Mouse (Mus musculus) midbrain, embryonic 12.5 days (tissue): ENCODE measurements around the gene Dpm2. TPM values are rescaled to one million over a fixed set of nuclear protein-coding genes. Genes with fewer than 3 reads are reported as not detected.
A peak's percentile ranks its signal among the peaks of the same experiment; 100 is the strongest.

Experiments
- ATAC-seq: fragments of 200-750 bp; cut with Nextera tagmentation; 2 replicates; pipeline ENCODE4 v1.8.0; 2017; ENCODE audit warnings: low read depth, moderate TSS enrichment, moderate library complexity; ENCODE audit not compliant: low FRiP score
- H3K27ac ChIP-seq: fragments of 300-500 bp; sonication (generic); replicated peaks from 2 replicates; pipeline ENCODE4 v1.5.1; 2016; ENCODE audit warnings: mild to moderate bottlenecking
- H3K27me3 ChIP-seq: fragments of 300-500 bp; sonication (generic); 2 replicates; pipeline ENCODE4 v1.6.1; 2016; ENCODE audit warnings: mild to moderate bottlenecking
- H3K36me3 ChIP-seq: fragments of 300-500 bp; sonication (generic); 2 replicates; pipeline ENCODE4 v1.6.1; 2016
- H3K4me1 ChIP-seq: fragments of 300-500 bp; sonication (generic); 2 replicates; pipeline ENCODE4 v1.6.1; 2016
- H3K4me2 ChIP-seq: fragments of 300-500 bp; sonication (generic); replicated peaks from 2 replicates; pipeline ENCODE4 v1.6.1; 2016; ENCODE audit warnings: mild to moderate bottlenecking, moderate library complexity
- H3K4me3 ChIP-seq: fragments of 300-500 bp; sonication (generic); 2 replicates; pipeline ENCODE4 v1.5.1; 2016; ENCODE audit warnings: mild to moderate bottlenecking
- H3K9ac ChIP-seq: fragments of 300-500 bp; sonication (generic); replicated peaks from 2 replicates; pipeline ENCODE4 v1.6.1; 2016; ENCODE audit warnings: mild to moderate bottlenecking, moderate library complexity
- H3K9me3 ChIP-seq: fragments of 300-500 bp; sonication (generic); 2 replicates; pipeline ENCODE4 v1.6.1; 2016; ENCODE audit warnings: mild to moderate bottlenecking
- WGBS: fragments of 180-500 bp; shearing (Covaris S2); methylation state at CpG from one replicate; pipeline ENCODE4 v1.1.7; 2016; 5-methylcytosine and 5-hydroxymethylcytosine counted together
- polyA plus RNA-seq: library from polyadenylated mRNA; unstranded; fragments of >200 nt; fragmentation: Nextera tagmentation; extraction: Ambion mirVana; gene quantifications from 2 replicates; pipeline ENCODE4 v1.2.1, GENCODE M21; 2016

Gene Dpm2
- polyA plus RNA-seq, 1 experiment from 2014 or later, result 109 TPM

DNA sequence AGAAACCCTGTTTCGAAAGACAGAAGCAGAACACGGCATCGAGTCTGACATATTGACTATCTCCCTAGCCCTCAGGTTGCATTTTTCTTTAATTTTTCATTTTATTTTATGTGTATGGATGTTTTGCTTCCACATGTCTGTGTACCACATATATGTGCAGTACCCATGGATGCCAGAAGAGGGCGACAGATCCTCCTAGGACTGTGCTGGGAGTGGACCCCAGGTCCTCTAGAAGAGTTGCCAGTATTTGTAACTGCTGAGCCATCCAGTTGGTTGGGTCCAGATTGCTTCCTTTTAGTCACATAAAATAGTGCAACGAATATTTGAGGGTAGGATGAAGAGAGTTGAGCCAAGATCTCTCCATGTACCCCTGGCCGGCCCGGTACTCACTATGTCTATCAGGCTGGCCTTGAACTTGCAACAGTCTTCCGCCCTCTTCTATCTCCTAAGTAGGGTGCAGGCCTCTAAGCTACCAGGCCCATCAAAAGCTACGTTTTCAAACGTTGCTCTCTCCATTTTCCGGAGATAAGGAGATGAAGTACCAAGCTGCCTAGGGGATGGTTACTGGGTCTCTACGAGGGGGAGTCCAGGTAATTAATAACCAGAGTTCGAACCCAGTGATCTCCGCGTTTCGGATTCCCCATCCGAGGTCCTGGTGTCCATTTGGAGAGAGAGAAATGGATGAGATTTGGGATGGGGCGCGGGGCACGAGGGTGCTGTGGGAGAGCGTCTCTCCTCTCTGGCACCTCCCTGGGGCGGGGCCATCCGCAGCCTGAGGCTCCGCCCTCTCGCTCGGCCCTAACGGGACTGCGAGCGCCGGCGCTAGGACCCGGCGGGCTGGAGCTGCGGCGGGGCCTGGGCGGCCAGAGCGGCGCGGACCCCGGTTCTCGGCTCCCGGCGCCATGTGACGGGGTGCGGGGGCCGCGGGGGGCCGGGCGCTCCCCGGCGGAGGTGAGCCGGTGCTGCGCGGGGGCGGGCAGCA, 35.8 kb downstream of the Dpm2 start:
- no peak overlapping the region for H3K27ac ChIP-seq
- no peaks in the 10 kb centered on the region for H3K36me3 ChIP-seq
- peaks cover 31% of the 10 kb centered on the region for H3K4me1 ChIP-seq
- peaks cover 27% of the 10 kb centered on the region for H3K27me3 ChIP-seq
- H3K9me3 ChIP-seq, result no peaks in the 10 kb centered on the region
- peak overlapping the region; percentile 93 for H3K4me2 ChIP-seq
- ATAC-seq, result peak; percentile 86
- 14% methylated on average over 43 of the region's 55 CpGs for WGBS
- peak overlapping the region; percentile 59 for H3K4me3 ChIP-seq
- H3K9ac ChIP-seq, result peak overlapping the region; percentile 77

GRCm38 (mm10) chr2:32607262-32607947, 36.7 kb downstream of the Dpm2 start:
- H3K36me3 ChIP-seq, result no peaks in the 10 kb centered on the region
- H3K27me3 ChIP-seq, result peaks cover 27% of the 10 kb centered on the region
- WGBS, result 8% methylated on average over 34 of the region's 34 CpGs
- peak overlapping the region; percentile 77 for H3K9ac ChIP-seq
- peak overlapping the region; percentile 59 for H3K4me3 ChIP-seq
- H3K4me1 ChIP-seq, result peaks cover 30% of the 10 kb centered on the region
- peak; percentile 38; the same call in 1 of the 2 replicates for ATAC-seq
- H3K27ac ChIP-seq, result no peak overlapping the region
- H3K4me2 ChIP-seq, result peak overlapping the region; percentile 93
- no peaks in the 10 kb centered on the region for H3K9me3 ChIP-seq

DNA sequence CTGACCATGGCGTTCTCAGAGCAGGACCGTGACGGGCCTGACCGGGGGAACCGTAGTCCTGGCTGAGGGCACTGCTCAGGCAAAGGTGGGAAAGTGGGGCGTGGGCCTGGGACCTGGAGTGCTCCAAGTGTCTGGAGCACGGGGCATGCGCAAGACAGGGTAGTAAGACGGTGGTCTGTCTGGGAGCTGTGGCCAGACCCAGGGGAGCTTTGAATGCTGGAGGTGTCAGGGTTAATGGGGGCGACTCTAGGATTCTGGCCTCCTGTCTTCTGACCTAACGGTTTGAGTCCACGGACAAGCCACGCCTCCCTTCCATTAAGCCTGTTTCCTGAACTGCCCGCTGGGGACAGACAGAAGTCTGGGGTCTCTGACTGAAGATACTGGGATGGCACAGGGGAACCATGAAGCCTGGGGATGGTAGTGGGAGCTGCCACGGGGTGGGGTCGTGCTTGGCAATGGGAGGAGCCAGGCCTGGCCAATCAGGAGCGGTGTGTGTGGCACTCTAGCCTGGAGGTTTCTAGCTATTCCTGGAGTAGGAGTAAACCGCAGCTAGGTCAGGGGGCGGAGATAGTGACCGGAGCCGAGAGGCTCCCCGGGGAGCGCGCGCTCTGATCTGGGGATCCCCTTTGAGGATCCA, 37.6 kb downstream of the Dpm2 start:
- no peak overlapping the region for H3K27ac ChIP-seq
- H3K9me3 ChIP-seq, result no peaks in the 10 kb centered on the region
- H3K9ac ChIP-seq, result no peak overlapping the region; the same call in 1 of the 2 replicates
- peak; percentile 31; the same call in 1 of the 2 replicates for ATAC-seq
- WGBS, result 10% methylated on average over 25 of the region's 25 CpGs
- H3K27me3 ChIP-seq, result peaks cover 27% of the 10 kb centered on the region
- H3K4me1 ChIP-seq, result peaks cover 27% of the 10 kb centered on the region
- peak overlapping the region; percentile 3; the same call in 1 of the 2 replicates for H3K4me3 ChIP-seq
- no peaks in the 10 kb centered on the region for H3K36me3 ChIP-seq
- peak overlapping the region; percentile 22 for H3K4me2 ChIP-seq

DNA sequence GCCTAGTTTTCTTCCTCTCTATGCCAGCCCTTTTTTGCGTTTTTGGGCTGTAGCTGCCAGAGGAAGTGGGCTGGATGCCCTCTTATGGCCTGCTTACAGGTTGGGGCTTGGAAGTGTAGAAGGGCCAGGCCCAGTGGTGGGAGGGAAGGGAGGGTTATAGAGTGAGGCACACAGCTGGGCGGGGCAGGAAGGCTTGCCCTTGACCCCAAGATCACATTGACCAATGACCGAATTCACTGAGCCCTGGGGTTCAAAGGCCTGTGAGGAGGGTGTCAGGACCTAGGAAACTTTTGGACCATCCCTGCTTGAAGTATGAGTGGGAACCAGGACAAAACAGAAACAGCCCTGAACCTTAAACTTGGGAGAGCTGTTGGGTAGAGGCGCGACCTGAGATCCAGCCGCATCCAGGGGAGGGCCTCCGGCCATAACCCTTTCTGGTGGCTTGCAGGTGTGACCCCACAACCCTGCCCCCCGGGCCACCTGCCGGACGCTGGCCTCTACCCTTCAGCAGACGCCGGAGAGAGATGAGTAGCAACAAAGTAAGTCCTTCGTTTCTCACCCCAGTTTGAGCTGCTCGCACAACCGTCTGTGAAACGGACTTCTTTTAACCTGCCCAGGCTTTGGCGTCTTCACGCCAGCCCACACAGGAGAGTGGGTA, 38.2 kb downstream of the Dpm2 start:
- no peak for ATAC-seq
- Histone ChIP-seq H3K9ac (no peak overlapping the region; the same call in 1 of the 2 replicates), H3K27me3 (peaks cover 27% of the 10 kb centered on the region), H3K27ac (no peak overlapping the region), H3K9me3 (no peaks in the 10 kb centered on the region), H3K4me3 (peak overlapping the region; percentile 3; the same call in 1 of the 2 replicates), H3K4me2 (peak overlapping the region; percentile 22), H3K4me1 (peaks cover 27% of the 10 kb centered on the region), H3K36me3 (no peaks in the 10 kb centered on the region)
- 40% methylated on average over 18 of the region's 18 CpGs for WGBS

GRCm38 (mm10) chr2:32610610-32611229, 40.1 kb downstream of the Dpm2 start:
- H3K4me1 ChIP-seq, result peaks cover 27% of the 10 kb centered on the region
- H3K36me3 ChIP-seq, result peaks cover 6% of the 10 kb centered on the region; the same call in 1 of the 2 replicates
- no peaks in the 10 kb centered on the region for H3K9me3 ChIP-seq
- peak overlapping the region; percentile 34; the same call in 1 of the 2 replicates for H3K9ac ChIP-seq
- H3K27ac ChIP-seq, result no peak overlapping the region
- H3K4me2 ChIP-seq, result peak overlapping the region; percentile 53
- 18% methylated on average over 23 of the region's 23 CpGs for WGBS
- H3K4me3 ChIP-seq, result peak overlapping the region; percentile 32
- peaks cover 23% of the 10 kb centered on the region for H3K27me3 ChIP-seq
- no peak for ATAC-seq

GRCm38 (mm10) chr2:32612274-32612673, 41.6 kb downstream of the Dpm2 start:
- peaks cover 6% of the 10 kb centered on the region; the same call in 1 of the 2 replicates for H3K36me3 ChIP-seq
- no peaks in the 10 kb centered on the region for H3K9me3 ChIP-seq
- WGBS, result 67% methylated on average over 26 of the region's 26 CpGs
- H3K4me1 ChIP-seq, result peaks cover 22% of the 10 kb centered on the region
- no peak overlapping the region for H3K27ac ChIP-seq
- ATAC-seq, result no peak
- no peak overlapping the region for H3K9ac ChIP-seq
- H3K27me3 ChIP-seq, result peaks cover 21% of the 10 kb centered on the region
- H3K4me2 ChIP-seq, result no peak overlapping the region
- no peak overlapping the region for H3K4me3 ChIP-seq

- Histone ChIP-seq H3K9ac (no peak overlapping the region), H3K4me3 (no peak overlapping the region), H3K36me3 (peaks cover 6% of the 10 kb centered on the region; the same call in 1 of the 2 replicates), H3K4me2 (no peak overlapping the region), H3K27ac (no peak overlapping the region), H3K4me1 (peaks cover 24% of the 10 kb centered on the region), H3K27me3 (no peaks in the 10 kb centered on the region), H3K9me3 (no peaks in the 10 kb centered on the region)
- no peak for ATAC-seq
- 97% methylated on average over 1 of the region's 1 CpGs for WGBS
Observed at GRCm38 (mm10) chr2:32617109-32617508, 46.5 kb downstream of the Dpm2 start.

DNA sequence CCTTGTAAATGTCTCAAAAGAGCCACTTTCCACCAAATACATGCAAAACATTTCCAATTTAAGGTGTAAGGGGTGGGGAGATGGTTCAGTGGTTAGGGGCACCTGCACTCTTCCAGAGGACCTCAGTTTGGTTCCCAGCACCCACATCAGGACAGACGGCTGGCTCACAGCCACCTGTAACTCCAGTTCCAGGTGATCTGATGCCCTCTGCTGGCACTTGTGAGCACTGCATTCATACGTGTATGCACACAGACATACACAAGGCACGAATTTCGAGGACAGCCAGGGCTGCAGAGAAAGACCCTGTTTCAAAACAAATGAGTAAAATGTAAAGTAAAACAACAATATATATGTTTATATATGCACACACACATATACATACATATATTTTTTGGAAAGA, 46.9 kb downstream of the Dpm2 start:
- 91% methylated on average over 4 of the region's 4 CpGs for WGBS
- no peaks in the 10 kb centered on the region for H3K27me3 ChIP-seq
- H3K27ac ChIP-seq, result no peak overlapping the region
- H3K4me3 ChIP-seq, result no peak overlapping the region
- no peak overlapping the region for H3K9ac ChIP-seq
- no peak for ATAC-seq
- H3K4me1 ChIP-seq, result peaks cover 24% of the 10 kb centered on the region
- no peaks in the 10 kb centered on the region for H3K9me3 ChIP-seq
- no peak overlapping the region for H3K4me2 ChIP-seq
- peaks cover 6% of the 10 kb centered on the region; the same call in 1 of the 2 replicates for H3K36me3 ChIP-seq

DNA sequence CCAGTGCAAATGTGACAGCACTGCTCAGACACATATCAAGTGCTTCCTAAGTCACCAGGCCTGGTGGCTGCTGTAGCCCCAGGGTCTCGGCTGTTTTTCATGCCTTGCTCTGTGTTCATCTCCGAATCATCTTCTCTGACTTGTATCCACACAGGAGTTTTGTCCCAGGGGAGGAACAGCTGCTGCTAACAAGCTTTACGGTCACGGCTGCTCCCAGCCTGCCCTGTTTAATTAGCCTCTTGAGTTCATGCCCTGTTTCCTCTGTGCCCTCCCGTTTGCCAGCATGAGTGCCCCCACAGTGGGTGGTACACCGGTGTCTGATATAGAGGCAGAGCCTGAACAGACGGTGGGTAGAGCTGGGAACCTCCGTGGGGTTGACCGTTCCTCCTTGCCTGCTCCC, 47.4 kb downstream of the Dpm2 start:
- no peaks in the 10 kb centered on the region for H3K27me3 ChIP-seq
- H3K9ac ChIP-seq, result no peak overlapping the region
- no peak overlapping the region for H3K4me3 ChIP-seq
- WGBS, result 61% methylated on average over 9 of the region's 9 CpGs
- H3K9me3 ChIP-seq, result no peaks in the 10 kb centered on the region
- H3K36me3 ChIP-seq, result peaks cover 6% of the 10 kb centered on the region; the same call in 1 of the 2 replicates
- no peak overlapping the region for H3K27ac ChIP-seq
- no peak for ATAC-seq
- peaks cover 24% of the 10 kb centered on the region for H3K4me1 ChIP-seq
- H3K4me2 ChIP-seq, result no peak overlapping the region

- Histone ChIP-seq H3K4me3 (no peak overlapping the region), H3K27me3 (no peaks in the 10 kb centered on the region), H3K36me3 (no peaks in the 10 kb centered on the region), H3K9me3 (no peaks in the 10 kb centered on the region), H3K4me1 (peaks cover 42% of the 10 kb centered on the region), H3K27ac (peak overlapping the region; percentile 11; the same call in 1 of the 2 replicates), H3K4me2 (no peak overlapping the region), H3K9ac (no peak overlapping the region)
- WGBS, result 44% methylated on average over 4 of the region's 4 CpGs
- no peak for ATAC-seq
Observed at GRCm38 (mm10) chr2:32620682-32621516, 50.2 kb downstream of the Dpm2 start.
